Mouse (Mus musculus) lung, adult 18-20 months (tissue): ENCODE measurements around the gene Defb20.

Experiments used
- DNase-seq, 2 experiments: peaks; one replicate each; pipeline ENCODE4 v3.0.0; 2022; ENCODE audit warnings: mixed read lengths in 2 of 2

Defb20 gene

DNA sequence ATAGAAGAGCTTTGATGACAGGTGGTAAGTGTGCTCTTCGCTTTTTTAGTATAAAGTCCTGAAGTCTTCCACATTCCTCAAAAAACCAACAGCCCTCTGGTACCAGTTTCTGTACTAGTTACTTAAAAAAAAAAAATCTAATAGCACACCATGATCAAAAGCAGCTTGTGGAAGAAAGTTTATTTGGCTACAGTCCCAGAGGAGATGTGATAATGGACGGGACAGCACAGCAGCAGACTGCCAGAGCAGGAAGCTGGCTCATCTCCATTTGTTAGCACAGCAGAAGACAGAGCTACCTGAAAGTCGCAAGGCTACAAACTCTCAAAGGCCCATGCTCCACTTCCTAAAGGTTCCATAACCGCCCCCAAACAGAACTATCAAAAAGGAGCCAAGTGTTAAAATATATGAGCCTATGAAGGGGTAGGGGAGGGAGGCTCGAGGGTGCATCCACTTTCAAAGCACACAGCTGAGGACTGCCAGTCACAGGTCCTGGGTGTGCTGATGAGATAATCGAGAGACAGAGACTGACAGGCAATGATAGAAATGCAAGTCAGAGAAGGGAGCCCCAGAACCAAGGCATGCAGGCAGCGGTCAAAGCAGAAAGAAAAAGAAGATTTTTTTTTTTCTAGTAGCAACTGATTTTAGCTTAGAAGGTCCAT, 23.5 kb downstream of the Defb20 start:
- DNase-seq = no peak

DNA sequence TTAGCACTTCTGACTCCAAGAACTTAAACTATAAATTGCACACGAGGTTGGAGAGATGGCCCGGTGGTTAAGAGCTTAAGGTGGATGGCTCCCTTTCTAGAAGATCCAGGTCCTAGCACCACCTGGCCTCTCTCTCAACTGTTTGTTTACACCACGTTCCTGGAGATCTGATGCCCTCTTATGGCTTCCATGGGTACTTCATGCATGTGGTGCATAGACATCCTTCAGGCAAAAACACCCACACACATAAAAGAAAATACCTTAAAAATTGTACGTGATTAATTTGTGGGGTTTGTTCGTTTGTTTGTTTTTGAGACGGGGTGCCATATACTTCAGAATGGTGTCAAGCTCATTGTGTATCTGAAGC, 24.0 kb downstream of the Defb20 start:
- no peak for DNase-seq

DNA sequence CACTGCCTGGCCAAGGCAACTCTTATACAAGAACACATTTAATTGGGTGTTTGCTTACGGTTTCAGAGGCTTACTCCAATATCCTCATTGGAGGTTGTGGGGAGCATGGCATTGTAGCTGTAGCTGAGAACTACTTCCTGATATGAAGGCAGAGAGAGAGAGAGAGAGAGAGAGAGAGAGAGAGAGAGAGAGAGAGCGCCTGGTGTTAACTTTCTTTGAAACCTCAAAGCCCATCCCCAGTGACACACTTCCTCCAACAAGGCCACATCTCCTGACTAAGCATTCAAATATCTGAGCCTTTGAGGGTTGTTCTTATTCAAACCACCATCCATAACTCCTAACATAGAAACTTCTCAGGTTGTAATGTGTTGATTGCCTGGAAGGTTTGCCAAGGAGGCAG, 27.1 kb downstream of the Defb20 start:
- DNase-seq = no peak

DNA sequence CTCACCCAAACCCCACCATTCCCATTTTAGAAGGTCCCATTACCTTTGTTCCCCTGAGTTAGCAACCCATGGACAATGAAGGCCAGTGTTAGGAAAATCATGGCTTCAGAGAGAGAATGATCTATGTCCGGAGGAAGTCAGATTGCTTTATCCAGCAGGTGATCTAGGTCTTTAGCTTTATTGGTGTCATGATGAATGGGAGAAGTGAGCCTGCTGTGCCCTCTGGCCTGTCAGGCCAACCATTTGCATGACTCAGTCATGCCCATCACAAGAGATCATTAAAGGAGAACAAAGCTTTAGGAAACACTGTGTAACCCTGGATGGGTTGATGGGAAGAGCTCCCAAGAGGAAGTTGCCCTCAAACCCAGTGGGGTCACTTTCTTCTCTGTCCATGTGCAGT, 34.7 kb downstream of the Defb20 start, which contains the start of gene Defb26:
Defb26 (minus strand) TSS at position 101 of the 400 bp plus-strand sequence.
- DNase-seq = no peak

DNA sequence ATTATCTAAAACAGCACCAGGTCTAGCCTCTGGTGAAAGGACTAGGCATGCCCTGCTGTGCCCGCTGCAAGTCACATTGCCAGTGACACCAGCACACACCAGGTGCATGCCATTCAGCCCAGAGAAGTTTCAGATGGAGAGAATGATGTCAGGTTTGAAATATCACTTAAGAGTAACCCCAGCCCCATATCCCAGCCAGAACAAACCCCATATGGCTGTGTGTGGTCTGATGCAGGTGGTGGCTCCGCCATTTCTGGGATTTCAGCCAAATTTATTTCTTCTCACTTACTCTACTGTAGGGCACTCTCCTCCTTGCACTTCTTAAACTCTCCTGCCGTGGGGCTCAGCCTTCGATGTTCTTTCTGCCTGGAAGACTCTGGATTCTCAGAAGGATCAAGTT, 39.2 kb downstream of the Defb20 start:
- no peak for DNase-seq

DNA sequence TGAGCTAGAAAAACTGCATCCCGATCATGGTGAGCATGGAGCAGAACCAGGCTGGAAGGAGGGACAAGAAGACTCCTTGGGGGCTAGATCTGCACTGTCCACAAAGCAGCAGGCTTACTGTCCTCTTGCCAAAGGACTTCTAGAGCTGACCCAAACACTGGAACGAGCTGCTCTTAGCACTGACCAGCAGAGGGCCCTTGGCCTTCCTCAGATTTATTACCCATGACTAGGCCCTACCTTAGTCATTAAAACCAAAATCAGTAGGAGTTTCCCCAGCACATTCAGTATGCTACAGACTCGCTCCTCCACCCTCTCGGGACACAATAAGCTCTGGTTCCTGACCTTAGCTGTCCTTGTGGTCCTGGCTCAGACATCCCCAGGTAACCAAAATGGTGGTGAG, 41.1 kb downstream of the Defb20 start, which contains the start of gene Defb28:
Defb28 (plus strand) TSS at position 275 of the 400 bp plus-strand sequence.
- DNase-seq = no peak
